Mouse (Mus musculus) lung, postnatal 4 days (tissue): ENCODE measurements around the gene Tshr.
"Not testable (repeated sequence)": the region's sequence is repeated elsewhere in the genome, so short reads cannot be mapped to it uniquely, and the experiment has no call there.

ENCODE experiments used
- DNase-seq, 2 experiments: peaks; one replicate each; pipeline ENCODE4 v3.0.0; 2021

Gene Tshr

GRCm38 (mm10) chr12:91384281-91385017 is at the start of gene Tshr, which contains the start of gene Cep128:
Tshr (plus strand) TSS chr12:91384563.
Cep128 (minus strand) TSS chr12:91384409.
- DNase-seq, result peak; percentile 92 to 94

- not testable (repeated sequence) for DNase-seq
Measured at GRCm38 (mm10) chr12:91338656-91339055, 45.7 kb upstream of the Tshr start.

GRCm38 (mm10) chr12:91353783-91354182 is 30.6 kb upstream of the Tshr start:
- DNase-seq, result no peak

GRCm38 (mm10) chr12:91369173-91369572 is 15.2 kb upstream of the Tshr start:
- DNase-seq, result no peak

- peak in 1 of 2 experiments; percentile 11 for DNase-seq
Measured at GRCm38 (mm10) chr12:91383516-91384264, 673 bp upstream of the Tshr start.

GRCm38 (mm10) chr12:91400232-91401048 is 16.1 kb downstream of the Tshr start:
- DNase-seq, result peak; percentile 75 to 77

GRCm38 (mm10) chr12:91401049-91401352 is 16.6 kb downstream of the Tshr start:
- DNase-seq, result no peak

GRCm38 (mm10) chr12:91410306-91410705 is 25.9 kb downstream of the Tshr start:
- no peak for DNase-seq

- no peak for DNase-seq
Measured at GRCm38 (mm10) chr12:91412461-91413182, 28.3 kb downstream of the Tshr start.

- no peak for DNase-seq
Measured at GRCm38 (mm10) chr12:91415112-91415511, 30.7 kb downstream of the Tshr start.

- no peak for DNase-seq
Measured at GRCm38 (mm10) chr12:91416828-91417227, 32.5 kb downstream of the Tshr start.

GRCm38 (mm10) chr12:91418791-91419190 is 34.4 kb downstream of the Tshr start:
- DNase-seq, result peak; percentile 32 to 66

- no peak for DNase-seq
Measured at GRCm38 (mm10) chr12:91421272-91421671, 36.9 kb downstream of the Tshr start.

- DNase-seq, result peak in 1 of 2 experiments; percentile 35
Measured at GRCm38 (mm10) chr12:91423125-91423820, 38.9 kb downstream of the Tshr start.

GRCm38 (mm10) chr12:91426499-91426898 is 42.1 kb downstream of the Tshr start:
- no peak for DNase-seq

GRCm38 (mm10) chr12:91427129-91427528 is 42.8 kb downstream of the Tshr start:
- DNase-seq, result no peak

GRCm38 (mm10) chr12:91482195-91482733 is 97.9 kb downstream of the Tshr start:
- no peak for DNase-seq

GRCm38 (mm10) chr12:91486342-91486741 is 102.0 kb downstream of the Tshr start:
- DNase-seq, result no peak

- no peak for DNase-seq
Measured at GRCm38 (mm10) chr12:91488406-91488805, 104.0 kb downstream of the Tshr start.

GRCm38 (mm10) chr12:91495497-91496225 is 111.3 kb downstream of the Tshr start:
- no peak for DNase-seq

GRCm38 (mm10) chr12:91496226-91496558 is 111.8 kb downstream of the Tshr start:
- no peak for DNase-seq
